Mouse (Mus musculus): Measurements from ENCODE around the gene Trim8.

DNA sequence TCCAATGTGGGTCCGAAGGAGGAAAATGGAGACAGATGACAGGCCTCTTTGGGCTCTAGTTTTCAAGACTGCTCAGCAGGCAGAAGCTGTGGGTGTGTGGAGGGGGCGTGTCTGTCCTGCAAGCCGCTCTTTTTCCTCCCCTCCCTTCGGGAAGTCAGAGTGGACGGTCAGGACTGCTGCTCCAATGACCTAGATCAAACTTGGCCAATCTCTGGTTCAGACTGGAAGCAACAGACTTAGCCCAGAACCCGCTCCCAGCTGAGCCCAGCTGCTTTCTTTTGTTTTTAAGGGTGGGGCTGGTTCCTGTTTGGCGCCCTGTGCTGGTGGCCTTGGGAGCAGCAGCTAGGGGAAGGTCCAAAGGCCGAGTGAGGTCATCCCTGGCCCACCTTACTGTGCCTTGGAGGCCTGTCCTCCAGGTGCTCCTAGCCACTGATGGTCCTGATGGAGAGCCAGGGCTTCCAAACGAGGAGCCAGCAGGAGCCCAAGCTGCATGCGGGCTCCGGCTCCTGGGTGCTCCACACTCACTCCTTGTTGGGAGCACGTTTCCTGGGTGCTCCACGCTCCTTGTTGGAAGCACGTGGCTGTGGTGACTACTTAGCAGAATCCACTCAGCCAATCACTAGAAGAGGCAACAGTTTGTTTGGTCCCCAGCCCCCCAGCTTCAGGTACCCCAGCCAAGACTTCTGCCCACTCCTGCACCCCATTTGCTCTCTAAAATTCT lies 23.3 kb downstream of the Trim8 start:
- no peak for TF ChIP-seq POLR2A (IDR thresholded peaks at IDR 0.05; ENCODE audit: low read depth, low read length)
- no peak for TF ChIP-seq CTCF (IDR thresholded peaks at IDR 0.05; ENCODE audit: borderline replicate concordance, insufficient read depth, low read length)
